Mouse (Mus musculus): ENCODE data around the gene Slit3. TPM values are rescaled to one million over a fixed set of nuclear protein-coding genes. Genes with fewer than 3 reads are reported as not detected.
A peak's percentile ranks its signal among the peaks of the same experiment; 100 is the strongest.

Slit3 gene
- total RNA-seq, 2 experiments from 2014 or later, result 56.7 to 60.0 TPM

DNA sequence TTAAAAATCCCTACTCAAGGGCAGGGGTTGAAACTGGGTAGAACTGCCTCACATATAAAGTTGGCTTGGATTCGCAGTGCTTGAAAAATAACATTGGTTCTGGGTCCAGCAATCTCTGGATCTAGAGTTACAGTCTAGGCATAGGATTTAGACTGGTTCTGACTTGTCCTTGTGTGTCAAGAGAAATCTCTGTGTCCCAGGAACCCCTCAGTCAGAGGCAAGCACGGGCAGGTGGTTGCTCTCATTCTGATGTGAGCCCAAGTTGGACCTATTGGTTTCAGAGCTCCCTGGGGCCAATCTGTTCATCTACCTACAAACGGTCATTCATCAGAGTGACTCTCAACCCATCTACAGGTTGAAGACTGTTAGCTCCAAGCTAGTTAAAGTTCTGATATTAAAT, 541.9 kb downstream of the Slit3 start:
- no peak for DNase-seq (ENCODE audit: extremely low spot score in 1 of 2, low spot score in 2 of 2)

DNA sequence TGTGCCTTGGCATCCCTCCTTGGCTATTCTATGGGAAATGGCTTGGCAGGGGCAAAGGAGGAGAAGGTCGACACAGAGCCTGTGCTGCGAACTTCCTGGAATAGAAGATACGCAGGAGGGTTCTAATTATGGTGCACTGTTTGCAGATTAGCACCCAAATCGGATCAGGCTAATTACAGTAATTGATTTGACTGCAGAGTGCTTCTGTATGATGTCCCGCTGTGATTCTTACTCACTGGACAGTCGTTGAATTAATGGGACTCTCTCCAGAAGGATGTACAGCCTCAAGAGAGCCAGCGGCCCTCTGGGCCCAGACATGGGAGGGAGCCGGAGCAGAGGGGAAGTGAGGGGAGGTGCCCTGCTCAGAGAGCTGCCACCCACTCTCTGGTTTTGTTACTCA, 542.6 kb downstream of the Slit3 start:
- intact Hi-C loops (cut with DNase I), result loop anchor here (10.0 kb wide), 1 partner anchor 819 kb away; no protein-coding TSS in a partner anchor
- H3K4me3 ChIP-seq, result no peak overlapping the region
- no peak for TF ChIP-seq CTCF (IDR thresholded peaks at IDR 0.05)
- H3K27ac ChIP-seq, result no peak overlapping the region
- no peak for DNase-seq (ENCODE audit: extremely low spot score in 1 of 2, low spot score in 2 of 2)

More for the DNA sequence above, 541.9 kb downstream of the Slit3 start:
- intact Hi-C loops (cut with DNase I), result loop anchor here (10.0 kb wide), 1 partner anchor 818 kb away; no protein-coding TSS in a partner anchor
- TF ChIP-seq CTCF (IDR thresholded peaks at IDR 0.05), result no peak
- H3K4me3 ChIP-seq, result no peak overlapping the region
- no peak overlapping the region for H3K27ac ChIP-seq

- peak in 1 of 2 experiments; percentile 27 for DNase-seq (ENCODE audit: extremely low spot score in 1 of 2, low spot score in 2 of 2)
- intact Hi-C loops (cut with DNase I), result loop anchor here (1.0 to 10.0 kb wide), 3 partner anchors 213 to 820 kb away; partner anchors contain the start of gene Slit3
- TF ChIP-seq CTCF (IDR thresholded peaks at IDR 0.05), result peak; percentile 72
- Histone ChIP-seq H3K27ac (no peak overlapping the region), H3K4me3 (no peak overlapping the region)
Measured at GRCm38 (mm10) chr11:35664991-35665390, 544.0 kb downstream of the Slit3 start.

DNA sequence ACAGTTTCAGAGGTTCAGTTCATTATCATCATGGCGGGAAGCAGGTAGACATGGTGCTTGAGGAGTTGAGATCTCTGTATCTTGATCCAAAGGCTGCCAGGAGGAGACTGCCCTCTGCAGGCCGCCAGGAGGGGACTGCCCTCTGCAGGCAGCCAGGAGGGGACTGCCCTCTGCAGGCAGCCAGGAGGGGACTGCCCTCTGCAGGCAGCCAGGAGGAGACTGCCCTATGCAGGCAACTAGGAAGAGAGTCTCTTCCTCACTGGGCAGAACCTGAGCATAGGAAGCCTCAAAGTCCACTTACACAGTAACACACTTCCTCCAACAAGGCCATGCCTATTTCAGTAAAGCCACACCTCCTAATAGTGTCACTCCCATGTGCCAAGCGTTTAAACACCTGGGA, 546.4 kb downstream of the Slit3 start:
- H3K4me3 ChIP-seq, result no peak overlapping the region
- TF ChIP-seq CTCF (IDR thresholded peaks at IDR 0.05), result peak; percentile 58
- intact Hi-C loops (cut with DNase I), result loop anchor here (5.0 to 10.0 kb wide), 2 partner anchors 545 to 823 kb away; partner anchors contain the start of gene Slit3
- no peak overlapping the region for H3K27ac ChIP-seq
- DNase-seq (ENCODE audit: extremely low spot score in 1 of 2, low spot score in 2 of 2), result no peak

DNA sequence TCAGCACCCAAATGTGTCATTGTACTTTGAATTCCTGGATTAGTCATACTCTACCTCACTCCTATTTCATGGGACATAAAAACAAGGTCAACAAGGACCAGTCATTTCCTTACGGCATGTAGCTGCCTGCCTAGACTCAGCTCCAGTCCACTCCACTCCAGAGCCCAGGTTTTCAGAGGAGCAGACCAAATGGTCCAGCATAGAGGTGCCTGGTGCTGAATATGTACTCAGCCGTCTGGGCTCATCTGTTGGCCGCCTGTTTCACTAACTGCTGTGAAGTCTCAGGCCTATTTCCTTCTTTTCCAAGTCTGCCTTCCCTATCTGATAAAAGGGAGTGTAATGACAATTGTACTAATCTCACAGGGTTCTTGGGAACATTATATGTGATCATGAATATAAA, 547.1 kb downstream of the Slit3 start:
- TF ChIP-seq CTCF (IDR thresholded peaks at IDR 0.05), result no peak
- intact Hi-C loops (cut with DNase I), result loop anchor here (5.0 to 10.0 kb wide), 2 partner anchors 546 to 823 kb away; partner anchors contain the start of gene Slit3
- Histone ChIP-seq H3K4me3 (no peak overlapping the region), H3K27ac (peak overlapping the region; percentile 50)
- no peak for DNase-seq (ENCODE audit: extremely low spot score in 1 of 2, low spot score in 2 of 2)

- TF ChIP-seq CTCF (IDR thresholded peaks at IDR 0.05), result no peak
- intact Hi-C loops (cut with DNase I), result loop anchor here (5.0 to 10.0 kb wide), 2 partner anchors 546 to 824 kb away; partner anchors contain the start of gene Slit3
Measured at GRCm38 (mm10) chr11:35668750-35669149, 547.7 kb downstream of the Slit3 start.

DNA sequence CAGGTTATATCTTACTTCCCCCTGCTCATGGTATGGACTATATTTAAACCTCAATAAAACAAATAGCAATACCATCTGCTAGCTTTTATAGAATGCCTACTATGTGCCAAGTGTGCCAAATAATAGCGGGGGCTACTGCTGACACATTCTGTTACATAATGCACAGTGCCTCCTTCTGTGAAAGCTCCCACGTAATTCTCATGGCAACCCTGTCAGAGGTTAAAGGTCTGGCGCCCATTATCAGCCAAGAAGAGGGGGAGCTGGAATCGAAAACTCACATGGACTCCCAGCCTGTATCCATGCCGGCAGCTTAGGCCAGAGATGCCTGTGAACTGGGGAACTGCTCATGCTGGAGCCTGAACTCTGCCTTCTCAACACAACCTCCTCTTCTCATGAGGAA, 548.5 kb downstream of the Slit3 start:
- no peak for DNase-seq (ENCODE audit: extremely low spot score in 1 of 2, low spot score in 2 of 2)
- intact Hi-C loops (cut with DNase I), result loop anchor here (5.0 to 10.0 kb wide), 2 partner anchors 547 to 825 kb away; partner anchors contain the start of gene Slit3
- H3K4me3 ChIP-seq, result no peak overlapping the region
- H3K27ac ChIP-seq, result no peak overlapping the region
- no peak for TF ChIP-seq CTCF (IDR thresholded peaks at IDR 0.05)

More at GRCm38 (mm10) chr11:35668750-35669149, 547.7 kb downstream of the Slit3 start:
- Histone ChIP-seq H3K27ac (peak overlapping the region; percentile 57), H3K4me3 (no peak overlapping the region)
- DNase-seq (ENCODE audit: extremely low spot score in 1 of 2, low spot score in 2 of 2), result no peak

- DNase-seq (ENCODE audit: extremely low spot score in 1 of 2, low spot score in 2 of 2), result no peak
- intact Hi-C loops (cut with DNase I), result no loop called here
- TF ChIP-seq CTCF (IDR thresholded peaks at IDR 0.05), result no peak
- no peak overlapping the region for H3K4me3 ChIP-seq
- no peak overlapping the region for H3K27ac ChIP-seq
Measured at GRCm38 (mm10) chr11:35670181-35670580, 549.2 kb downstream of the Slit3 start.

DNA sequence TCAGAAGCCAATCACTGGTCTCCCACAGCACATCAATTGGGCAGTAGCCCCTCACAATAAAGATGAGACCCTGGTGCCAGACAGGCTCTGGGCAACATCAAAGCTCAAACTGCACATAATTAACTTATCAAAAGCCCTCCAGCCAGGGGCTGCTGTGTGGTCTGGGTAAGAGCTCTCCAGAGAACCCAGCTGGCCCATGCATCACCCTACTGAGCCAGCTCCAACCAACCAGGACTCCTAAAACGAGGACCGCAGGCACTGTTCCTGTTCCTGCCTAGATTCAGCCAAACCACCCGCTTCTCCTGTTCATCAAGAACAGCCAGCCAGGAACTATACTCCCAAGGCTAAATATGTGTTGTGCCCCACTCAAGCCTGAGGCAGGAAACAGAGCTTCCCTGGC, 549.7 kb downstream of the Slit3 start:
- no peak overlapping the region for H3K4me3 ChIP-seq
- no peak for DNase-seq (ENCODE audit: extremely low spot score in 1 of 2, low spot score in 2 of 2)
- no peak for TF ChIP-seq CTCF (IDR thresholded peaks at IDR 0.05)
- intact Hi-C loops (cut with DNase I), result no loop called here
- no peak overlapping the region for H3K27ac ChIP-seq

DNA sequence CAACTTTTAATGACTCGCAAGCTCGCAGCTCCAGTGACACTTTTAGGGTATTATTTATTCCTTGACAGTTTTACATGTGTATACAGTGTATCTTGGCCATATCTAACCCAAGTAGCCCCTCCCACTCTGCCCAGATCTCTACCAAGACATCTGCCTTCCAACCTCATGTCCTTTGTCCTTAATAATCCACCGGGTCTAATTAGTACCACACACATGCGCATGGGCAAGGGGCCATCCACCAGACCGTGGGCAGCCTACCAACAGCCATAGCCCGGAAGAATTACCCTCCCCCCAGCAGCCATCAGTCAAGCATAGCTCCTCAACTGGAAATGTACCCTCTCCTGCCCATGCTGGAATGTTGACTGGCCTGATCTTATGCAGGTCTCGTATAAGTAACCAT, 552.0 kb downstream of the Slit3 start:
- intact Hi-C loops (cut with DNase I), result no loop called here
- H3K27ac ChIP-seq, result no peak overlapping the region
- no peak for DNase-seq (ENCODE audit: extremely low spot score in 1 of 2, low spot score in 2 of 2)
- no peak overlapping the region for H3K4me3 ChIP-seq
- TF ChIP-seq CTCF (IDR thresholded peaks at IDR 0.05), result no peak

DNA sequence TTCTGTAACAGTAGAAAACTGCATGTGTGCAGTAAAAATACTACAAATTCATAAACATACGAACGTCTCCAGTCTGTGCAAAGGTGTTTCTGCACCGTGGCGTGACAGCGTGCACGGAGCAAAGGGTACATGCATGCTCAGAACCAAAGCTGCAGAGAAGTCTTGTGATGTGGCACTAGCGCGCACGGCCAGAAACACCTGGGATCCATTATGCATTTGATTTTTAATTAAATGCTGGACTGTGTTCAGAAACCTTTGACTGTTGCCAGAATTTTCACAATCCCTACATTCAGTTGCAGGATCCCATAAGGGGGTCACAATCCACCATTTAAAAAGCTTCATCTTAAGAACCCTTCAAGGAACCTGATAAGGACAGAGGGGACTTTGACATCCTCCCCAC, 553.2 kb downstream of the Slit3 start:
- no peak for TF ChIP-seq CTCF (IDR thresholded peaks at IDR 0.05)
- no peak overlapping the region for H3K27ac ChIP-seq
- H3K4me3 ChIP-seq, result no peak overlapping the region
- intact Hi-C loops (cut with DNase I), result no loop called here
- no peak for DNase-seq (ENCODE audit: extremely low spot score in 1 of 2, low spot score in 2 of 2)

GRCm38 (mm10) chr11:35676744-35677143, 555.7 kb downstream of the Slit3 start:
- DNase-seq (ENCODE audit: extremely low spot score in 1 of 2, low spot score in 2 of 2), result no peak
- intact Hi-C loops (cut with DNase I), result no loop called here
- H3K4me3 ChIP-seq, result no peak overlapping the region
- H3K27ac ChIP-seq, result no peak overlapping the region
- TF ChIP-seq CTCF (IDR thresholded peaks at IDR 0.05), result no peak

- TF ChIP-seq CTCF (IDR thresholded peaks at IDR 0.05), result no peak
- peak overlapping the region; percentile 78 for H3K27ac ChIP-seq
Measured at GRCm38 (mm10) chr11:35679976-35680375, 559.0 kb downstream of the Slit3 start.

More at GRCm38 (mm10) chr11:35679976-35680375, 559.0 kb downstream of the Slit3 start:
- H3K4me3 ChIP-seq, result no peak overlapping the region
- intact Hi-C loops (cut with DNase I), result loop anchor here (5.0 kb wide), 1 partner anchor 813 kb away; no protein-coding TSS in a partner anchor
- DNase-seq (ENCODE audit: extremely low spot score in 1 of 2, low spot score in 2 of 2), result peak; percentile 33 to 58
